Mouse (Mus musculus) embryonic fibroblast, embryonic 13.5 days (primary cell): ENCODE results near the gene Fmnl2.

ENCODE experiments used
- CTCF ChIP-seq: IDR thresholded peaks from 2 replicates; pipeline ENCODE4 v1.5.1; 2011; ENCODE audit warnings: mild to moderate bottlenecking, control low read depth, low read length, moderate library complexity, borderline replicate concordance; ENCODE audit not compliant: insufficient read depth
- POLR2A ChIP-seq: IDR thresholded peaks from 2 replicates; pipeline ENCODE4 v1.6.1; 2011; ENCODE audit warnings: low read depth, mild to moderate bottlenecking, control low read depth, low read length, moderate library complexity

DNA sequence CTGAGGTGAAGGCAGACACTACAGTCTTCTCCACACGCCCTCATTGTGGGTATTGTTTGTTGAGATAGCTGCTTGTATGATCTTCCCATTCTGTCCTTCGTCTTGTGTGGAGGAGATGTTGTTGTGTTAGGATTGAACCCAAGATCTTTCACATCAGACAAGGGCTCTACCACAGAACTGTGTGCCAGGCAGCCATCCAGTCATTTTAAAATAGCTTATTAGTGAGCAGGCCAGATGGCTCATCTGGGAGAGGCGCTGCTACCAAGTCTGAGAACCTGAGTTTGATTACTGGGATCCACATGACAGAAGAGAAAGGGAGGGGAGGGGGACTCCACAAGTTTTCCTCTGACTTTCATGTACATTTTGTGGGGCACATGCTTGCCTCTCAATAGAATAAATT, 8.6 kb upstream of the Fmnl2 start:
- TF ChIP-seq POLR2A (no peak), CTCF (no peak)
